Mouse (Mus musculus): ENCODE data around the gene Gm10272. TPM values are rescaled to one million over a fixed set of nuclear protein-coding genes. Genes with fewer than 3 reads are reported as not detected.
"Not testable (repeated sequence)": the region's sequence is repeated elsewhere in the genome, so short reads cannot be mapped to it uniquely, and the experiment has no call there.

The Gm10272 gene
- polyA plus RNA-seq, 1 experiment from 2014 or later: not detected

DNA sequence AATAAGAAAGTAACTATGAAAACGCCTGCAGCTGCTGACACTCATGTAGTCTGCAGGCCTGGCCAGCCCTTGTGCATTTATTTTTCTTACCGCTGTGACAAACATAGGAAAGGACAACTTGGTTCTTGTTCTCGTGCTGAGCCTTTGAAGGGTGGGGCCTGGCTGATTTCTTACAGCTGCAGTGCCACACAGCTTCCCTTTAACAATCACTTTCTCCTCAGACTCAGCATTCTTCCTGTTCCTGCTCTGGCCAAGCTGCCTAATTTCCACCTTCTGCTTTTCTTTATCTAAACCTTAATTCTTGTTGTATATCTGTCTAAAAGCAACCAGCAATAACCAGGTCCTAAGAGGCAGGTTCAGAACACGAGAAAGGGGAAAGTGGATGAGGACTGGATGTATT is 7.3 kb downstream of the Gm10272 start:
- no peak overlapping the region for H3K4me3 ChIP-seq (ENCODE audit: low read depth, low read length)
- no peaks in the 10 kb centered on the region for H3K4me1 ChIP-seq (replicated peaks; ENCODE audit: control insufficient read depth, insufficient read depth, low read length)
- DNase-seq (ENCODE audit: low spot score): no peak
- H3K27me3 ChIP-seq (ENCODE audit: control insufficient read depth, insufficient read depth, low read length): no peaks in the 10 kb centered on the region
- 79% methylated on average over 4 of the region's 4 CpGs for WGBS
- no peak overlapping the region for H3K4me2 ChIP-seq (ENCODE audit: low read depth, low read length, severe bottlenecking)
- no peaks in the 10 kb centered on the region for H3K36me3 ChIP-seq (ENCODE audit: control insufficient read depth, insufficient read depth, low read length)
- H3K9me3 ChIP-seq (ENCODE audit: control insufficient read depth, low read length): no peaks in the 10 kb centered on the region
- no peak overlapping the region for H3K9ac ChIP-seq (ENCODE audit: low read length)
- H3K27ac ChIP-seq (ENCODE audit: low read depth, low read length): no peak overlapping the region
- ATAC-seq (replicated peaks; ENCODE audit: low FRiP score): no peak

DNA sequence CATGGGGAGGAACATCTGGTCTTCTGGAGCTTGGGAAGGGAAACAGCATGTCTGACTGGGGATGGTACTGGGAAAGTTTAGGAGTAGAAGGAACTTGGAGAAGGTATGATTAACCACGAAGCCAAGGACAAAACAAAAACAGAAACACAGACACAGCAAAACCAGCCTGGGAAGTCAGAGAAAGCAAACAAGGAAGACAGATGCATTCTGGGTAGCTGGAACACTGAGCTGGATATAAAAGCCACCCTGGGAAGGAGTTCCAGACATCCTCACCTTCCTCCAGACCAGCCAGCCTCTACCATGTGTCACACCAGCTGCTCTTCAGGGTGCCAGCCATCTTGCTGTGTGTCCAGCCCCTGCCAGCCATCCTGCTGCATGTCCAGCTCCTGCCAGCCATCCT is 9.1 kb downstream of the Gm10272 start, which contains the start of gene Gm10142:
Gene Gm10142 (plus strand): TSS at position 301 of the 400 bp plus-strand sequence.
- H3K27ac ChIP-seq (ENCODE audit: low read depth, low read length): no peak within 1 kb of the TSS
- no peak within 1 kb of the TSS for H3K9ac ChIP-seq (ENCODE audit: low read length)
- no peak for DNase-seq (ENCODE audit: low spot score)
- H3K4me3 ChIP-seq (ENCODE audit: low read depth, low read length): no peak within 1 kb of the TSS
- no peaks in the 10 kb centered on the region for H3K27me3 ChIP-seq (ENCODE audit: control insufficient read depth, insufficient read depth, low read length)
- no peak within 1 kb of the TSS for H3K4me2 ChIP-seq (ENCODE audit: low read depth, low read length, severe bottlenecking)
- H3K36me3 ChIP-seq (ENCODE audit: control insufficient read depth, insufficient read depth, low read length): no peaks in the 10 kb centered on the region
- H3K4me1 ChIP-seq (replicated peaks; ENCODE audit: control insufficient read depth, insufficient read depth, low read length): no peaks in the 10 kb centered on the region
- H3K9me3 ChIP-seq (ENCODE audit: control insufficient read depth, low read length): no peaks in the 10 kb centered on the region
- ATAC-seq (replicated peaks; ENCODE audit: low FRiP score): no peak
- WGBS: 80% methylated on average over 1 of the region's 1 CpGs

DNA sequence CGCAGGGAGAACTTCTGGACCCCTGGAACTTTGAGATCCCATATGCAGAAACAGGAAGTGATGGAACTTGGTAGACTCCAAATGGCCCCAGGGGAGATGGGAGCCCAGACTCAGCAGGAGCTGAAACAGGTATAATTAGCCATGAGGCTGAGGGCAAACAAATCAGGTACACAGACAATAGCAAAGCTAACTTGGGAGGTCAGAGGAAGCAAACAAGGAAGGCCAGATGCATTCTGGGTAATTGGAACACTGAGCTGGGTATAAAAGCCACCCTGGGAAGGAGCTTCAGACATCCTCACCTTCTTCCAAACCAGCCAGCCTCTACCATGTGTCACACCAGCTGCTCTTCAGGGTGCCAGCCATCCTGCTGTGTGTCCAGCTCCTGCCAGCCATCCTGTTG is 13.9 kb downstream of the Gm10272 start, which contains the start of gene Krtap12-1:
Gene Krtap12-1 (plus strand): TSS at position 301 of the 400 bp plus-strand sequence.
- not testable (repeated sequence) for DNase-seq (ENCODE audit: low spot score); H3K4me2 ChIP-seq (ENCODE audit: low read depth, low read length, severe bottlenecking); H3K4me1 ChIP-seq (replicated peaks; ENCODE audit: control insufficient read depth, insufficient read depth, low read length); H3K27me3 ChIP-seq (ENCODE audit: control insufficient read depth, insufficient read depth, low read length); H3K36me3 ChIP-seq (ENCODE audit: control insufficient read depth, insufficient read depth, low read length); H3K9me3 ChIP-seq (ENCODE audit: control insufficient read depth, low read length); H3K9ac ChIP-seq (ENCODE audit: low read length); H3K27ac ChIP-seq (ENCODE audit: low read depth, low read length); H3K4me3 ChIP-seq (ENCODE audit: low read depth, low read length); ATAC-seq (replicated peaks; ENCODE audit: low FRiP score)
- 64% methylated on average over 1 of the region's 1 CpGs for WGBS

DNA sequence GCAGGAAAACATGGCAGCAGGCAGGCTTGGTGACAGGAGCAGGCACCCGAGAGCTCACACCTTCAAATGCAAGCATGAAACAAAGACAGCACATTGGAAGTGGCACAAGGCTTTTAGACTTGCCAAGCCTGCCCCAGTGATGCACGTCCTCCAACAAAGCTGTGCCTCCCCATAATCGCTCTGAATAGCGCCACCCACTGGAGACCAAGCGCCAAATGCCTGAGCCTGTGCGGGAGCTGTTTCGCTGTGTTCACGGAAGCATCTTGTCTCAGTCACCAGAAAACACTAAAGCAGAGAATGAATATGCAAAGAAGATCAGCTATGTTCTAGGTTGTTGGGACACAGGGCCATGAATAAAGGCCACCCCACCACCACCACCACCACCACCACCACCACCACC is 18.4 kb downstream of the Gm10272 start:
- Histone ChIP-seq H3K4me3 (ENCODE audit: low read depth, low read length) (no peak overlapping the region), H3K36me3 (ENCODE audit: control insufficient read depth, insufficient read depth, low read length) (no peaks in the 10 kb centered on the region), H3K27ac (ENCODE audit: low read depth, low read length) (no peak overlapping the region), H3K9ac (ENCODE audit: low read length) (no peak overlapping the region), H3K9me3 (ENCODE audit: control insufficient read depth, low read length) (no peaks in the 10 kb centered on the region), H3K4me2 (ENCODE audit: low read depth, low read length, severe bottlenecking) (no peak overlapping the region), H3K4me1 (replicated peaks; ENCODE audit: control insufficient read depth, insufficient read depth, low read length) (no peaks in the 10 kb centered on the region), H3K27me3 (ENCODE audit: control insufficient read depth, insufficient read depth, low read length) (no peaks in the 10 kb centered on the region)
- ATAC-seq (replicated peaks; ENCODE audit: low FRiP score) (no peak), DNase-seq (ENCODE audit: low spot score) (no peak)
- WGBS: 83% methylated on average over 8 of the region's 8 CpGs

DNA sequence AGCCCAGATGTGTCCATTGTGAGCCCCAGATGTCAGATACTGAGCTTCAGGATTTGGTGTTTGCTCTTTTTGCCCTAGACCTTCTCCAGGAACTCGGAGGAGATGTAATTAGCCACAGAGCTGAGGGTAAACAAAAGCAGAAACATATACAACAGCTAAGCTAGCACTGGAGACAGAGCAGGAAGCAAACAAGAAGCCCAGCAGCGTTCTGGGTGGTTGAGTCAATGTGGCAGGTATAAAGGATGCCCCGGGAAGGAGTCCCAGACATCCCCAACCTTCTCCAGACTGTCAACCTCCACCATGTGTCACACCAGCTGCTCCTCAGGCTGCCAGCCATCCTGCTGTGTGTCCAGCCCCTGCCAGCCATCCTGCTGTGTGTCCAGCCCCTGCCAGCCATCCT is 19.8 kb downstream of the Gm10272 start, which contains the start of gene Gm10100:
Gene Gm10100 (plus strand): TSS at position 301 of the 400 bp plus-strand sequence.
- 52% methylated on average over 3 of the region's 3 CpGs for WGBS
- Histone ChIP-seq H3K9ac (ENCODE audit: low read length) (no peak within 1 kb of the TSS), H3K36me3 (ENCODE audit: control insufficient read depth, insufficient read depth, low read length) (no peaks in the 10 kb centered on the region), H3K4me3 (ENCODE audit: low read depth, low read length) (no peak within 1 kb of the TSS), H3K4me2 (ENCODE audit: low read depth, low read length, severe bottlenecking) (no peak within 1 kb of the TSS), H3K4me1 (replicated peaks; ENCODE audit: control insufficient read depth, insufficient read depth, low read length) (no peaks in the 10 kb centered on the region), H3K9me3 (ENCODE audit: control insufficient read depth, low read length) (no peaks in the 10 kb centered on the region), H3K27me3 (ENCODE audit: control insufficient read depth, insufficient read depth, low read length) (no peaks in the 10 kb centered on the region), H3K27ac (ENCODE audit: low read depth, low read length) (no peak within 1 kb of the TSS)
- ATAC-seq (replicated peaks; ENCODE audit: low FRiP score): no peak
- DNase-seq (ENCODE audit: low spot score): no peak

DNA sequence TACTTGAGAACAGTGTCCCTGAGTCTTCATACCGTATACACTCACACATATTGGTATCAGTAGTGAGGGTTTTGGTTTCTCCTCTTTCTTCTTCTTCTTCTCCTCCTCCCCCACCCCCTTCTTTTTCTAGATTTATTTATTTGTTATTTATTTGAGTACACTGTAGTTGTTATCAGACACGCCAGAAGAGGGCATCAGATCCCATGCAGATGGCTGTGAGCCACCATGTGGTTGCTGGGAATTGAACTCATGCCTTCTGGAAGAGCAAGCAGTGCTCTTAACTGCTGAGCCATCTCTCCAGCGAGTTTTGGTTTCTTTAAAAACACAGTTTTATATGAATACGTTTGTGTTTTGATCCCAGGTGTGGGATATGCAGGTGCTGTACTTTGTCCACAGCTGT is 21.9 kb downstream of the Gm10272 start:
- Histone ChIP-seq H3K9me3 (ENCODE audit: control insufficient read depth, low read length) (no peaks in the 10 kb centered on the region), H3K9ac (ENCODE audit: low read length) (no peak overlapping the region), H3K36me3 (ENCODE audit: control insufficient read depth, insufficient read depth, low read length) (no peaks in the 10 kb centered on the region), H3K4me3 (ENCODE audit: low read depth, low read length) (no peak overlapping the region), H3K4me2 (ENCODE audit: low read depth, low read length, severe bottlenecking) (no peak overlapping the region), H3K27me3 (ENCODE audit: control insufficient read depth, insufficient read depth, low read length) (no peaks in the 10 kb centered on the region), H3K4me1 (replicated peaks; ENCODE audit: control insufficient read depth, insufficient read depth, low read length) (no peaks in the 10 kb centered on the region), H3K27ac (ENCODE audit: low read depth, low read length) (no peak overlapping the region)
- no peak for ATAC-seq (replicated peaks; ENCODE audit: low FRiP score)
- WGBS: 67% methylated on average over 4 of the region's 4 CpGs
- no peak for DNase-seq (ENCODE audit: low spot score)

DNA sequence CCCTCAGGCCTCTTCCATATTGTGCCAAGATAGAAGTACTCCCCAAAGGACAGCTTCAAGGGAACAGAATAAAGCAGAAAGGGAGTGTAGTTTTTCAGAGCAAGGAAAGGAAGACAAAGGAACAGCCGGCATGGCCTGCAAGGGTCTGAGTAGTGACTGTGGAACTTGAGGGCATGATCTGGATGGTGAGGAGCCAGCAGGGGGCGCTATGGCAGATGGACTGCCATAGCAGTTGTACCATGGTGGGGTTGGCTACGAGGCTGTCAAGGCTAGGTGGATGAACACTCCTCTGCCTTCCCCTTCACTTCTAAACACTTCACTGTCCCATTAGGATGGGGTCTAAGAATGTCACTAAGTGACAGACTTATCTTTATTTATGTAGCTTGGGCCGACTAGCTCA is 22.8 kb downstream of the Gm10272 start:
- Histone ChIP-seq H3K4me3 (ENCODE audit: low read depth, low read length) (no peak overlapping the region), H3K9me3 (ENCODE audit: control insufficient read depth, low read length) (no peaks in the 10 kb centered on the region), H3K4me1 (replicated peaks; ENCODE audit: control insufficient read depth, insufficient read depth, low read length) (no peaks in the 10 kb centered on the region), H3K36me3 (ENCODE audit: control insufficient read depth, insufficient read depth, low read length) (no peaks in the 10 kb centered on the region), H3K9ac (ENCODE audit: low read length) (no peak overlapping the region), H3K4me2 (ENCODE audit: low read depth, low read length, severe bottlenecking) (no peak overlapping the region), H3K27me3 (ENCODE audit: control insufficient read depth, insufficient read depth, low read length) (no peaks in the 10 kb centered on the region), H3K27ac (ENCODE audit: low read depth, low read length) (no peak overlapping the region)
- 63% methylated on average over 4 of the region's 4 CpGs for WGBS
- DNase-seq (ENCODE audit: low spot score): no peak
- no peak for ATAC-seq (replicated peaks; ENCODE audit: low FRiP score)

DNA sequence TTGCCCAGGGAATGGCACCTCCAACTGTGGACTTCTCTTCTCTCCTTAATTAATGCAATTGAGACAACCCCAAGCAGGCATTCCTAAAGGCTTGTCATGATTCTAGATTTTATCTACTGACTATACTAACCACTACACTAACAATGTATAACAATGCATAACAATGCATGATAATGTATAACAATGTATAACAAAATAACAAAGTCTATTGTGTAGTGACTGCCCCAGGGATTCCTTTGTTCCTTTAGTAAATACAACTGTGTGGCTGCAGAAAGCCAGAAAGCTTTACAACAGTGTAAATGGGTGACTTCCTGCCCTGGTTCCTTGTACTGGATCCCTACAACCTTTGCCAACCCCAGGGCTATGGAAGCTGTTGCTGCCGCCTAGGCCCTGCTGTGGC is 29.5 kb downstream of the Gm10272 start:
- Histone ChIP-seq H3K9ac (ENCODE audit: low read length) (no peak overlapping the region), H3K36me3 (ENCODE audit: control insufficient read depth, insufficient read depth, low read length) (no peaks in the 10 kb centered on the region), H3K27me3 (ENCODE audit: control insufficient read depth, insufficient read depth, low read length) (no peaks in the 10 kb centered on the region), H3K4me2 (ENCODE audit: low read depth, low read length, severe bottlenecking) (no peak overlapping the region), H3K9me3 (ENCODE audit: control insufficient read depth, low read length) (no peaks in the 10 kb centered on the region; the same call in 1 of the 2 replicates), H3K4me3 (ENCODE audit: low read depth, low read length) (no peak overlapping the region), H3K4me1 (replicated peaks; ENCODE audit: control insufficient read depth, insufficient read depth, low read length) (no peaks in the 10 kb centered on the region), H3K27ac (ENCODE audit: low read depth, low read length) (no peak overlapping the region)
- ATAC-seq (replicated peaks; ENCODE audit: low FRiP score) (no peak), DNase-seq (ENCODE audit: low spot score) (no peak)
- WGBS: 94% methylated on average over 1 of the region's 1 CpGs

DNA sequence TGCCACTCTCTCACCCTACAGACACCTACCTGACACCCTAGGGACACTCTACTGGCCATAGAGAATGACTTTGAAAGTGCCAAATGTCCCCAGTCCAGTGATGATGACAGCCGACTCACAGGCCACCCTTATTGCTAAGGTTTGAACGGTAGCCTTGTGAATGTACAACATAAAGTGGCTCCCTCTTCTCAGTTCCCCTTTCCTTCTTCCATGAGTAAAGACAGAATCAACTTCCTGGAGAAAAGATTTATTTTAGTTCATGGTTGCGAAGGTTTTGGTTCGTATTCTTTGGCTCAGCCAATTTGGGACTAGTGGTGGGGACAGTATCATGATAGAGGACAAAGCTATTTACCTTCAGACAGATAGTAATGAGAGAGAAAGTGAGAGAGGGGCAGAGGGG is 32.5 kb downstream of the Gm10272 start:
- H3K4me3 ChIP-seq (ENCODE audit: low read depth, low read length): no peak overlapping the region
- H3K9ac ChIP-seq (ENCODE audit: low read length): no peak overlapping the region

More for the DNA sequence above, 32.5 kb downstream of the Gm10272 start:
- H3K4me1 ChIP-seq (replicated peaks; ENCODE audit: control insufficient read depth, insufficient read depth, low read length): no peaks in the 10 kb centered on the region
- H3K27ac ChIP-seq (ENCODE audit: low read depth, low read length): no peak overlapping the region
- no peaks in the 10 kb centered on the region for H3K27me3 ChIP-seq (ENCODE audit: control insufficient read depth, insufficient read depth, low read length)
- no peaks in the 10 kb centered on the region for H3K36me3 ChIP-seq (ENCODE audit: control insufficient read depth, insufficient read depth, low read length)
- ATAC-seq (replicated peaks; ENCODE audit: low FRiP score) (no peak), DNase-seq (ENCODE audit: low spot score) (no peak)
- no peak overlapping the region for H3K4me2 ChIP-seq (ENCODE audit: low read depth, low read length, severe bottlenecking)
- no peaks in the 10 kb centered on the region; the same call in 1 of the 2 replicates for H3K9me3 ChIP-seq (ENCODE audit: control insufficient read depth, low read length)
- 91% methylated on average over 4 of the region's 4 CpGs for WGBS
